Mouse (Mus musculus): ENCODE data around the gene Adipor1.

The Adipor1 gene

DNA sequence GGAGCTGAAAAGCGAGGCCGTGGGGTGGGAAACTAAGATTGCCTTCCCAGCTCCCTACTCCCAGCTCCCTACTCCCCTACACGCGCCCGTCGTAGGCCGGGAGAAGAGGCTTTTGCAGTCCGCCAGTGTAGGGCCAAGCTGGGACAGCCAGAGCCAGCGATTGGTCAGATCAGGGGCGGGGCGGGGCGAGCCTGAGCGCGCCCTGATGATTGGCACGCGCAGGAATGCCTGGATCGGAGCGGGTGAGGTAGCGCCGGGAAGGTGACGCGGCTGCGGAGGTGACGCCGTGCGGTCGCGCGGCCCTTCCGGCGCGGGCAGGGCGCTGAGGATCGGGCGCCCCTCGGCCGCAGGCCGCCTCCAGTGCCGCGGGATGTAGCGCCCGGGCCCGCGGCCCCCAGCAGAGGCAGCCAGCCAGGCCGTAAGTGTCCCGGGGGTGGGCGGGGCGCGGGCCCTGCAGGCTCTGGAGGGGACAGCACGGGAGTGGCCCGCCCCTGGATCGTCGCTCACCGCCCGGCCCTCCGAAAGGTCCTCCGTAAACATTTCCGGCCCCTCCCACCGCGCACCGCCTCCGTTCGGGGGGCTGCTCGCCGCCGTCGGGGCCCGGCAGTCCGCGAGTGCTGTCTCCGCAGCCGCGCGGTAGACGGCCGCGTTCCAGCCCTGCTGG, at the start of gene Adipor1:
TSS of gene Adipor1 (plus strand) at position 211 of the 664 bp plus-strand sequence.
- in situ Hi-C loops (cut with MboI, MseI) = no loop called here

GRCm38 (mm10) chr1:134365491-134365890, 49.7 kb upstream of the Adipor1 start:
- in situ Hi-C loops (cut with MboI, MseI) = no loop called here

DNA sequence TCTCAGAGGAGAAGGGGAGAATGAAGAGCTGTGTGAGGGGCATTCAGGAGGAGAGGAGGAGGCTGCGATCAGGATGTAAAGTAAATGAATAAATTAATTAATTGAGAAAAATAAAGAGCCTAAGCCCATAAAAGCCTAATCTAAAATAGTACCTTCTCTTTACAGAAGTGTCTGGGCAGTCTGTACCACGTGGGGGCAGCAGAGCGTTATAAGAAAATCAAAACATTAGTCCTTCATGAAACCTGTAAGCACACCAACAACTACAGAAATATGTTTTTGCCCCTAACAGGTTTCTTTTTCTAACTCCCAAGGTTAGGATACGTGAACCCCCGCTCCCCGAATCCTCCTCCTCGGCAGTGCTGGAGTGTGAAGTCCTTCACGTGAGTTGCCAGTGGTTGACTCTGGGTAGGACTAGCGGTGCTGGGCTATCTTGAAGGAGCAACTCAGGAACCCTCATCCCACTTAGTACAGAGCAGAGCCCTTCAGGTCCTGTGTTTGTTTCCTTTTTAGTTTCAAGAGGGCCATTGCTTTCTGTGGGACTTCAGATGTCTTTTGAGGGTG, 46.3 kb upstream of the Adipor1 start:
- in situ Hi-C loops (cut with MboI, MseI) = no loop called here

DNA sequence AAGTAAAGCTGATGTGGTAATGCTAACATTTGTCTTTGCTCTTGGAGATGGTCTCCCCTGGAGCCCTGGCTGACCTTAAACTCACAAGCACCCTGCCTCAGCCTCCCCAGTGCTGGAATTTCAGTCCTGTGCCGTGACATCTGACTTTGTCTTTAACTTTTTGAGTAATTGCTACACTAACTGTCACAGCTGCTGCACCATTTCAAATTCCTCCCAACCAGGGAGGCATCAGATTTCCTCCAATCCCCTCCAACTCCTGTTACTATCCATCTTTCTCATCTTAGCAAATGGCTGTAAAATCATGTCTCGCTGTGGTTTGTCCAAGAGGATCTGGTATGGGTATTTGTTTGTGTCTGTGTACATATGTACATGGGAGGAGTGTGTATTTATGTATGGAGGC, 41.1 kb upstream of the Adipor1 start:
- in situ Hi-C loops (cut with MboI, MseI) = no loop called here

DNA sequence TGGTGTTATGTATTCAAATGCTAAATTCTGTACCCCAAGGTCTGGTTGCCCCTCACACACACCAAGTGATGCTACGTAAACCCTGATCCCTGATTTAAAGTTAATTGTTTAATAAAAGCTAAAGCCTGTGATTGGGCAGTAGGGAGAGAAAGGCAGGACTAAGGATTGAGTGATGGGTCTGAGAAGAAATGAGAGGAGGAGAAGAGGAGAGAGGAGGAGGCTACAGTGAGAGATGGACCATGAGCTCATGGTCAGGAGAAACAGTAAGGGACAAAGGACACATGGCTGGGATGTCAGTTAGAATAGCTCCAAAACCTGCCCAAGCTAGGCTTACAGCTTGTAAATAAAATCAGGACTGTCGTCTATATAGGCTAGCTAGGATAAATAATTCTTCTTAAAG, 34.1 kb upstream of the Adipor1 start:
- in situ Hi-C loops (cut with MboI, MseI) = loop anchor here (10.0 kb wide), 1 partner anchor 1234 kb away; no protein-coding TSS in a partner anchor

GRCm38 (mm10) chr1:134381795-134382625, 33.2 kb upstream of the Adipor1 start:
- in situ Hi-C loops (cut with MboI, MseI) = loop anchor here (10.0 kb wide), 1 partner anchor 1233 kb away; no protein-coding TSS in a partner anchor

- in situ Hi-C loops (cut with MboI, MseI) = loop anchor here (10.0 kb wide), 1 partner anchor 1230 kb away; no protein-coding TSS in a partner anchor
These were observed 30.6 kb upstream of the Adipor1 start for GRCm38 (mm10) chr1:134384581-134384980.

GRCm38 (mm10) chr1:134385176-134385575, 30.0 kb upstream of the Adipor1 start:
- in situ Hi-C loops (cut with MboI, MseI) = loop anchor here (5.0 to 10.0 kb wide), 2 partner anchors 52 to 1230 kb away; no protein-coding TSS in a partner anchor

DNA sequence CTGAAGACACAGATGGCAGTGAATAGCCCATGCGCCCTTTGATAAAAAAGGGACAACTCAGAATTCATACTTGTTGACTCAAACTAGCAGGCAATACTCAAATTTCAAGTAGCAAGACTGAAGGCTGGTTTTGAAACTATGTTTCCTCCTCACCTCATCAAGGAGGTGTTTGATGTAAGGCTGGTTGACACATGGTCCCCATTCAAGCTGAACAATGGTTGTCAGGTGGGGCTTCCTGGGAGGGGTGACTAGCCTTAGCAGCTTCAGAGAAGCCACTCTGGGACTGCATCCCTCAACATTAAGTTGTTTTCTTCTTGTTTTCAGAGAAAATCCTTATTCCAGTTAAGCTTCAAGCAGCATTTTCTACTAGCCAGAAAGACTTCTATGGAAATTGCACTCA, 29.5 kb upstream of the Adipor1 start, which contains the start of gene 4933406M09Rik:
TSS of gene 4933406M09Rik (plus strand) at position 275 of the 400 bp plus-strand sequence.
- in situ Hi-C loops (cut with MboI, MseI) = loop anchor here (5.0 to 10.0 kb wide), 2 partner anchors 52 to 1229 kb away; no protein-coding TSS in a partner anchor

- in situ Hi-C loops (cut with MboI, MseI) = no loop called here
These were observed 21.4 kb upstream of the Adipor1 start for GRCm38 (mm10) chr1:134393827-134394226.

- in situ Hi-C loops (cut with MboI, MseI) = no loop called here
These were observed 17.0 kb upstream of the Adipor1 start for GRCm38 (mm10) chr1:134398210-134398609.

- in situ Hi-C loops (cut with MboI, MseI) = no loop called here
These were observed 15.4 kb upstream of the Adipor1 start for GRCm38 (mm10) chr1:134399735-134400134.

- in situ Hi-C loops (cut with MboI, MseI) = no loop called here
These were observed 9.4 kb upstream of the Adipor1 start, which contains the start of gene Cyb5r1 for GRCm38 (mm10) chr1:134405509-134406413. Gene Cyb5r1 (plus strand): TSS chr1:134405559.

DNA sequence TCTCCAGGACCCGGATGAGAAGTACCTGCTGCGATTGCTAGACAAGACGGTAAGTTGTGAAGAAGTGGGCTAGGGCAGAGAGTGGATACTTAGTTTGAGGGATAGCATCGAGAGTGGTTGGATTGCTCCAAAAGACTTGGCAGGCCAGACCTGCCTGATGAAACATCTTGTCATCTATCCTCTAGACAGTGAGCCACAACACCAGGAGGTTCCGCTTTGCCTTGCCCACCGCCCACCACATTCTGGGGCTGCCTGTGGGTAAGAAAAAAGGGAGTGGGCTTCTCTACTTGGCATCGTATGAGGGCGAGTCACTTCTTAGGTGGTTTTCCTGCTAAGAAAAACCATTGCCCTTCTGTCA, 8.8 kb upstream of the Adipor1 start:
- in situ Hi-C loops (cut with MboI, MseI) = no loop called here

DNA sequence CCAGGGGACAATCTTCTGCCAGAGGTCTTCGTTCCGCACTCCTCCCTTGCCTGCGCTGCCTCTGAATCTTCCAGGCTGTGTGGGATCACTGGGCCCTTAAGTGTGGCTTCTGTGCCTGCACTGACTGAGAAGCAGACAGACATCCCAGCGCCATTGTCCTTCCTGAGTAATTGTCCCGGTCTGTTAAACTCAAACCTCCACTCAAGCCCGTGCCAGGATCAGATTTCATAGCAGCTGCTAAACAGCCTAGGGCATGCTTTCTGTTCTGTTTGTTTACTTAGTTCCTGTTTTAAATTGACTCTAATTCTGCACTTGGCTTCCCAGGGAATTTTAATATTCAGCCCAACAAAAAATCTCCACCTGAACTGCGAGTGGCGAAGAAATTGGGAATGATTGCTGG, 7.1 kb upstream of the Adipor1 start:
- in situ Hi-C loops (cut with MboI, MseI) = no loop called here

GRCm38 (mm10) chr1:134411706-134412629, 3.2 kb upstream of the Adipor1 start:
- in situ Hi-C loops (cut with MboI, MseI) = loop anchor here (5.0 kb wide), 1 partner anchor 80 kb away; the partner anchor contains the start of gene Rabif

- in situ Hi-C loops (cut with MboI, MseI) = loop anchor here (5.0 kb wide), 1 partner anchor 78 kb away; the partner anchor contains the start of gene Rabif
These were observed 1.1 kb upstream of the Adipor1 start for GRCm38 (mm10) chr1:134414038-134414437.

DNA sequence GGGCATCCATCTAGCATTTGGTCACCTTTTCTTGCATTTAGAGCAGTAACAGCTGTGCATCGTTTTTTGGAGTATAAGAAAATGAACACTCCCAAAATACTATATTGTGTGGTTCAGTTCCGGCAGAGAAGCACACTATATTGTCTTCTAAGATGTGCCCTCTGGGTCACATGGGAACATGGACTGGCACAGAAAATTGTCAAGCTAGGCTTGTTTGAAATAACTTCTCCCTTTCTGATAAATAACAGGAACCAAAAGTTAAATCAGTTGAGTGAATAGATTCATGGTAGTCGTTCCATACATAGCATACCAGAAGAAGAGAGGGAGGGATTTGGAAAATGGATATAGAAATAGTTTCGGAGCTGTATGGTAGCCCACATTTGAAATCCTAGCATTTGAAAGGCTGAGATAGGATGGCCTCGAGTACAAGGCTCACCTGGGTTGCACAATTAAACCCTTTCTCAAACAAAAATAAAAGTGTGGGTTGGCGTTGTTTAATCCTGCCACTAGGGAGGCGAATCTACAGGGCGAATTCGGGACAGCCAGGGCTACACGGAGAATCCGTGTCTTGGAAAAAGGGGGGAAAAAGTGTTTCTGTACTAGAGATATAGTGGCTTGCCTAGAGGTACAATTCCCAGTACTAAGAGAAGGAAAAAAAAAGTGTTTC, 544 bp upstream of the Adipor1 start:
- in situ Hi-C loops (cut with MboI, MseI) = loop anchor here (5.0 kb wide), 1 partner anchor 78 kb away; the partner anchor contains the start of gene Rabif

DNA sequence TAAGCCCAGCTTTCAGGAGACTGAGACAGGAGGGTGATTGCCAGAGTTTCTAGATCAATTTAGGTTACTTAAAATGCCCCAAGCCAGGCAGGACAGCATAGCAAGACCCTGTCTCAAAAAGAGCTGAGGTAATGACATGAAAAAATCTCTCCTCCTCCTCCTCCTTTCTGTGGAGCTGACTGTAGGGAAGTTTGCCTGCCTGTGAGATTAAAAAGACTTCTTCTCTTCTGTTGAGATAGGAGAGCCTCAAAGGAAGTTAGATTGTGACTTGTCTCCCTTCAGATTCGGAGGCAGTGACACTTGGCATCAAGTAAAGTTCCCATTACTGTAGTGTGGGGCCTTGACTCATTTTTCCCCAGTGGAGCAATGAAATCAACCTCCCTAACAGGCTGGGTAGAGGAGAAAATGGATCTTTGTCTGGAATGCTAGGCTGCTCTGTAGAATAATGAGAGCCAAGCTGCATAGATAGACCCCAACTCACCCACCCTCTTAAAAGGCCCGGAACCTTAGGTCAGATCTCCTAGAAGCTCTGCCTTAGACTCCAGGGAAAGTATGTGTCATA, 3.3 kb downstream of the Adipor1 start:
- in situ Hi-C loops (cut with MboI, MseI) = no loop called here
